ENCODE assay signal across 27 mouse cellular contexts in the genomic region with DNA sequence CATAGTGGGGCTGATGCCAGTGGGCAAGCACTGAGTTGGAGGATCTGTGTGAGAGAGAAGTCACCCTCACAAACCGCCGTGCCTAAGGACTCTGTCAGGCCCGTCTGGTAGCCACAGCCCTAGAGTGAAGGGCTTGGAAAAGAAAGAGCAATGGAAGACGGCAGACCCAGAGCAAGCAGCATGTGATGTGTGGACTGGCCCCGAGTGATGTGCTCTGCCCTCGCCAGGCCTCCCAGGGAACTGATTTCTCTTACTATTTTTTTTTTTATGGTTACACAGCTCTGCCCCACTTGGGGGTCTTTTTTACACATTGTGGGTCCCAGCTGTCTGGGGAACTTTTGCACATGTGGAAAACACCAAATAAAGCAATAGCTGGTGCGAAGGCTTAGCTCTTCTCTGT. TPM values are rescaled to one million over a fixed set of nuclear protein-coding genes. Genes with fewer than 3 reads are reported as not detected.
DNase-seq lines count a peak whose midpoint lies in the region; ATAC-seq and TF ChIP-seq lines count a peak whose summit lies in the region.
"Had no signal": no experiment of that assay in that cellular context is flagged by ENCODE, and none has a peak within 500 bp of the region (broad histone marks: within the 10 kb centered on the region; RNA-seq: fewer than 3 reads in every experiment).

No protein-coding gene starts in this region.

- H3K4me3 ChIP-seq in intestine, postnatal 0 days (ENCODE audit: low read depth, low read length) = no peak overlapping the region
- no peak overlapping the region for H3K4me3 ChIP-seq in intestine, embryonic 15.5 days (replicated peaks)
- H3K4me3 ChIP-seq in heart, embryonic 11.5 days (ENCODE audit: low read depth, low read length) = no peak overlapping the region
- H3K4me3 ChIP-seq: embryonic facial prominence, embryonic 12.5 days; embryonic facial prominence, embryonic 15.5 days; forebrain, embryonic 15.5 days; heart, embryonic 10.5 days; hindbrain, embryonic 12.5 days; hindbrain, embryonic 15.5 days had no signal

- H3K4me2 ChIP-seq in intestine, postnatal 0 days (replicated peaks; ENCODE audit: low read depth) = no peak overlapping the region
- no peak overlapping the region for H3K4me2 ChIP-seq in intestine, embryonic 15.5 days (replicated peaks)
- H3K4me2 ChIP-seq in heart, embryonic 11.5 days = no peak overlapping the region
- H3K4me2 ChIP-seq: embryonic facial prominence, embryonic 12.5 days; embryonic facial prominence, embryonic 15.5 days; forebrain, embryonic 15.5 days; hindbrain, embryonic 12.5 days; hindbrain, embryonic 15.5 days had no signal

- H3K27me3 ChIP-seq in intestine, postnatal 0 days (replicated peaks; ENCODE audit: control insufficient read depth, insufficient read depth, low read length) = no peaks in the 10 kb centered on the region
- H3K27me3 ChIP-seq in intestine, embryonic 15.5 days (replicated peaks) = no peaks in the 10 kb centered on the region
- H3K27me3 ChIP-seq in heart, embryonic 11.5 days (ENCODE audit: control insufficient read depth, insufficient read depth, low read length) = no peaks in the 10 kb centered on the region
- H3K27me3 ChIP-seq: embryonic facial prominence, embryonic 12.5 days; embryonic facial prominence, embryonic 15.5 days; forebrain, embryonic 15.5 days; hindbrain, embryonic 12.5 days; hindbrain, embryonic 15.5 days had no signal

- peaks cover 10% of the 10 kb centered on the region; the same call in 1 of the 2 replicates for H3K36me3 ChIP-seq in intestine, postnatal 0 days (ENCODE audit: control insufficient read depth, insufficient read depth)
- peaks cover 8% of the 10 kb centered on the region; the same call in 1 of the 2 replicates for H3K36me3 ChIP-seq in intestine, embryonic 15.5 days
- peaks cover 25% of the 10 kb centered on the region for H3K36me3 ChIP-seq in heart, embryonic 11.5 days (ENCODE audit: control insufficient read depth, insufficient read depth, low read length)
- H3K36me3 ChIP-seq: forebrain, embryonic 15.5 days; hindbrain, embryonic 15.5 days had no signal

- H3K4me1 ChIP-seq in intestine, postnatal 0 days (replicated peaks; ENCODE audit: control insufficient read depth, insufficient read depth, low read length) = no peaks in the 10 kb centered on the region
- H3K4me1 ChIP-seq in intestine, embryonic 15.5 days (replicated peaks) = no peaks in the 10 kb centered on the region
- H3K4me1 ChIP-seq in heart, embryonic 11.5 days (ENCODE audit: control insufficient read depth, insufficient read depth, low read length) = no peaks in the 10 kb centered on the region
- H3K4me1 ChIP-seq: embryonic facial prominence, embryonic 12.5 days; embryonic facial prominence, embryonic 15.5 days; forebrain, embryonic 15.5 days; heart, embryonic 10.5 days; hindbrain, embryonic 12.5 days; hindbrain, embryonic 15.5 days had no signal

- 56% methylated on average over 7 of the region's 7 CpGs for WGBS in intestine, postnatal 0 days
- WGBS in intestine, embryonic 15.5 days = 50% methylated on average over 7 of the region's 7 CpGs
- 61% methylated on average over 7 of the region's 7 CpGs for WGBS in heart, embryonic 11.5 days (ENCODE audit: insufficient replicate concordance)

- ATAC-seq in intestine, postnatal 0 days = no peak
- no peak for ATAC-seq in intestine, embryonic 15.5 days
- no peak for ATAC-seq in heart, embryonic 11.5 days (replicated peaks; ENCODE audit: insufficient number of reproducible peaks, low FRiP score, low TSS enrichment)
- ATAC-seq: activated CD4-positive, CD25-positive, alpha-beta regulatory T cell, adult 4 months; CD4-positive, CD25-positive, alpha-beta regulatory T cell, adult 4 months; forebrain, embryonic 15.5 days had no signal

- H3K27ac ChIP-seq in intestine, postnatal 0 days (ENCODE audit: low read depth, low read length) = no peak overlapping the region
- no peak overlapping the region for H3K27ac ChIP-seq in intestine, embryonic 15.5 days
- no peak overlapping the region for H3K27ac ChIP-seq in heart, embryonic 11.5 days (ENCODE audit: low read depth, low read length)
- H3K27ac ChIP-seq: embryonic facial prominence, embryonic 12.5 days; embryonic facial prominence, embryonic 15.5 days; forebrain, embryonic 15.5 days; heart, embryonic 10.5 days; hindbrain, embryonic 12.5 days; hindbrain, embryonic 15.5 days had no signal

- 0 out of 2 replicates have a peak, but pooled peaks have one; percentile 7 for TF ChIP-seq CTCF in intestine, postnatal 0 days (IDR thresholded peaks at IDR 0.05; ENCODE audit: low read depth)

- H3K9me3 ChIP-seq in intestine, postnatal 0 days (ENCODE audit: control insufficient read depth) = no peaks in the 10 kb centered on the region
- no peaks in the 10 kb centered on the region for H3K9me3 ChIP-seq in intestine, embryonic 15.5 days
- no peaks in the 10 kb centered on the region for H3K9me3 ChIP-seq in heart, embryonic 11.5 days (replicated peaks; ENCODE audit: control insufficient read depth, low read length)
- H3K9me3 ChIP-seq: embryonic facial prominence, embryonic 12.5 days; embryonic facial prominence, embryonic 15.5 days; forebrain, embryonic 15.5 days; heart, embryonic 10.5 days; hindbrain, embryonic 12.5 days; hindbrain, embryonic 15.5 days had no signal

- H3K9ac ChIP-seq in intestine, postnatal 0 days (ENCODE audit: low read depth, low read length) = no peak overlapping the region
- no peak overlapping the region for H3K9ac ChIP-seq in intestine, embryonic 15.5 days
- H3K9ac ChIP-seq in heart, embryonic 11.5 days (ENCODE audit: low read depth, low read length) = no peak overlapping the region
- H3K9ac ChIP-seq: embryonic facial prominence, embryonic 12.5 days; embryonic facial prominence, embryonic 15.5 days; forebrain, embryonic 15.5 days; hindbrain, embryonic 12.5 days; hindbrain, embryonic 15.5 days had no signal

- DNase-seq in ES-CJ7 (ENCODE audit: low read depth, low spot score) (peak; percentile 34), NIH3T3 (ENCODE audit: low read depth) (peak; percentile 24)
- DNase-seq in urinary bladder, adult 2 months (ENCODE audit: low spot score) = no peak
- DNase-seq: adrenal gland, adult 2 months; adrenal gland, postnatal 14 days; cerebellum, adult 11 months; cerebellum, adult 2 months; cerebellum, adult 9-11 months; cerebellum, postnatal 25 days; gastrocnemius, postnatal 25 days; heart, adult 18-20 months; kidney, adult 18-20 months had no signal

RNA-seq across cellular contexts. Expression of gene Atp6v1f, which starts 6.0 kb away (rescaled TPM):
- polyA plus RNA-seq in intestine, postnatal 0 days (2015; fragmentation: Nextera tagmentation; extraction: Ambion mirVana) = 438 and 439 TPM in 2 replicates
- 294 and 331 TPM in 2 replicates for polyA plus RNA-seq in intestine, embryonic 15.5 days (2015; fragmentation: Nextera tagmentation; extraction: Ambion mirVana)
- 200 and 209 TPM in 2 replicates for polyA plus RNA-seq in heart, embryonic 11.5 days (2014; fragmentation: Nextera tagmentation; extraction: Ambion mirVana)
- polyA plus RNA-seq in urinary bladder, adult 2 months (2012; rRNA removed) = 234 and 282 TPM in 2 replicates

RNA-seq across cellular contexts. Expression of gene Atp6v1fnb, which starts 9.7 kb away (rescaled TPM):
- polyA plus RNA-seq in intestine, postnatal 0 days (2015; fragmentation: Nextera tagmentation; extraction: Ambion mirVana) = not detected in 2 replicates
- polyA plus RNA-seq in intestine, embryonic 15.5 days (2015; fragmentation: Nextera tagmentation; extraction: Ambion mirVana) = 0.24 TPM in 1 of 2 replicates, not detected in the other
- not detected in 2 replicates for polyA plus RNA-seq in heart, embryonic 11.5 days (2014; fragmentation: Nextera tagmentation; extraction: Ambion mirVana)
- not detected in 2 replicates for polyA plus RNA-seq in urinary bladder, adult 2 months (2012; rRNA removed)
- polyA plus RNA-seq: activated CD4-positive, CD25-positive, alpha-beta regulatory T cell, adult 4 months; adrenal gland, adult 2 months; C2C12; CD4-positive, CD25-positive, alpha-beta regulatory T cell, adult 4 months; embryonic facial prominence, embryonic 15.5 days; forebrain, embryonic 15.5 days; gonadal fat pad, adult 2 months; heart, embryonic 10.5 days; heart, embryonic 14.5 days; heart, postnatal 0 days; hindbrain, embryonic 12.5 days had no signal

RNA-seq across cellular contexts. Expression of gene Flnc, which starts 28.4 kb away (rescaled TPM):
- 3.5 and 3.8 TPM in 2 replicates for polyA plus RNA-seq in intestine, postnatal 0 days (2015; fragmentation: Nextera tagmentation; extraction: Ambion mirVana)
- 9.7 and 10.1 TPM in 2 replicates for polyA plus RNA-seq in intestine, embryonic 15.5 days (2015; fragmentation: Nextera tagmentation; extraction: Ambion mirVana)
- 37.1 and 42.5 TPM in 2 replicates for polyA plus RNA-seq in heart, embryonic 11.5 days (2014; fragmentation: Nextera tagmentation; extraction: Ambion mirVana)
- 40.8 and 75.6 TPM in 2 replicates for polyA plus RNA-seq in urinary bladder, adult 2 months (2012; rRNA removed)
- polyA plus RNA-seq: activated CD4-positive, CD25-positive, alpha-beta regulatory T cell, adult 4 months; CD4-positive, CD25-positive, alpha-beta regulatory T cell, adult 4 months had no signal

RNA-seq across cellular contexts. Expression of gene Kcp, which starts 46.2 kb away (rescaled TPM):
- polyA plus RNA-seq in intestine, postnatal 0 days (2015; fragmentation: Nextera tagmentation; extraction: Ambion mirVana) = 2.7 and 3.8 TPM in 2 replicates
- polyA plus RNA-seq in intestine, embryonic 15.5 days (2015; fragmentation: Nextera tagmentation; extraction: Ambion mirVana) = 13.7 and 15.5 TPM in 2 replicates
- polyA plus RNA-seq in heart, embryonic 11.5 days (2014; fragmentation: Nextera tagmentation; extraction: Ambion mirVana) = 10.9 and 13.1 TPM in 2 replicates
- 4.9 and 6.4 TPM in 2 replicates for polyA plus RNA-seq in urinary bladder, adult 2 months (2012; rRNA removed)
